Mouse (Mus musculus) thymus, adult 2 months (tissue): ENCODE results near the gene Tap1. TPM values are rescaled to one million over a fixed set of nuclear protein-coding genes. Genes with fewer than 3 reads are reported as not detected.
A peak's percentile ranks its signal among the peaks of the same experiment; 100 is the strongest.

Experiments used
- DNase-seq: peaks from one replicate; pipeline ENCODE4 v3.0.0; 2021
- H3K27ac ChIP-seq: fragments of 200-500 bp; 2 replicates; pipeline ENCODE4 v1.5.1; 2012; ENCODE audit warnings: low read length, control low read depth; ENCODE audit not compliant: control insufficient read depth, insufficient read depth
- H3K27me3 ChIP-seq: fragments of 200-500 bp; 2 replicates; pipeline ENCODE4 v1.6.1; 2012; ENCODE audit warnings: mild to moderate bottlenecking, low read length, moderate library complexity, mixed read lengths; ENCODE audit not compliant: control insufficient read depth, insufficient read depth
- H3K36me3 ChIP-seq: fragments of 200-500 bp; 2 replicates; pipeline ENCODE4 v1.6.1; 2012; ENCODE audit warnings: mild to moderate bottlenecking, low read length, moderate library complexity; ENCODE audit not compliant: control insufficient read depth, insufficient read depth
- H3K4me1 ChIP-seq: fragments of 200-500 bp; replicated peaks from 2 replicates; pipeline ENCODE4 v1.6.1; 2012; ENCODE audit warnings: low read length; ENCODE audit not compliant: control insufficient read depth, insufficient read depth
- H3K4me3 ChIP-seq: fragments of 200-500 bp; 2 replicates; pipeline ENCODE4 v1.5.1; 2012; ENCODE audit warnings: mild to moderate bottlenecking, low read length, control low read depth, moderate library complexity; ENCODE audit not compliant: control insufficient read depth, insufficient read depth
- CTCF ChIP-seq: fragments of 200-500 bp; IDR thresholded peaks from 2 replicates; pipeline ENCODE4 v1.5.1; 2012; ENCODE audit warnings: mild to moderate bottlenecking, control low read depth, low read length, moderate library complexity, borderline replicate concordance; ENCODE audit not compliant: control insufficient read depth, poor library complexity, insufficient read depth; ENCODE audit errors: extremely low read depth
- POLR2A ChIP-seq: fragments of 200-500 bp; IDR thresholded peaks from 2 replicates; pipeline ENCODE4 v1.6.1; 2012; ENCODE audit warnings: mild to moderate bottlenecking, low read length, control low read depth, moderate library complexity; ENCODE audit not compliant: control insufficient read depth, poor library complexity, insufficient read depth; ENCODE audit errors: extremely low read depth
- WGBS: fragments of 180-500 bp; shearing (Covaris S2); methylation state at CpG from one replicate; pipeline ENCODE4 v1.1.7; 2018; 5-methylcytosine and 5-hydroxymethylcytosine counted together
- polyA plus RNA-seq: library from polyadenylated mRNA; depleted of rRNA; stranded (reverse); fragments of >200 nt; gene quantifications from 2 replicates; pipeline ENCODE4 v1.2.3, GENCODE M21; 2012

The Tap1 gene
- polyA plus RNA-seq, 1 experiment, result 197 TPM

- under 1% methylated on average over 14 of the region's 14 CpGs for WGBS
- peaks cover 13% of the 10 kb centered on the region for H3K36me3 ChIP-seq
- peaks cover 35% of the 10 kb centered on the region for H3K4me1 ChIP-seq
- peak overlapping the region; percentile 86 for H3K27ac ChIP-seq
- H3K4me3 ChIP-seq, result peak overlapping the region; percentile 62
- no peak for DNase-seq
- H3K27me3 ChIP-seq, result no peaks in the 10 kb centered on the region
- no peak for TF ChIP-seq CTCF
- no peak for TF ChIP-seq POLR2A
Observed at GRCm38 (mm10) chr17:34186885-34187260, 480 bp upstream of the Tap1 start.

GRCm38 (mm10) chr17:34188010-34188409 lies 657 bp downstream of the Tap1 start:
- TF ChIP-seq POLR2A (no peak), CTCF (no peak; the same call in 1 of the 2 replicates)
- under 1% methylated on average over 20 of the region's 20 CpGs for WGBS
- DNase-seq, result no peak

GRCm38 (mm10) chr17:34188986-34189385 lies 1.6 kb downstream of the Tap1 start:
- 40% methylated on average over 6 of the region's 6 CpGs for WGBS
- Histone ChIP-seq H3K27me3 (no peaks in the 10 kb centered on the region), H3K36me3 (peaks cover 14% of the 10 kb centered on the region; the same call in 1 of the 2 replicates), H3K27ac (peak overlapping the region; percentile 17; the same call in 1 of the 2 replicates), H3K4me3 (peak overlapping the region; percentile 32), H3K4me1 (peaks cover 37% of the 10 kb centered on the region)
- no peak for TF ChIP-seq CTCF
- no peak for TF ChIP-seq POLR2A
- DNase-seq, result no peak

More at GRCm38 (mm10) chr17:34188010-34188409, 657 bp downstream of the Tap1 start:
- Histone ChIP-seq H3K4me1 (peaks cover 35% of the 10 kb centered on the region), H3K27ac (peak overlapping the region; percentile 81), H3K27me3 (no peaks in the 10 kb centered on the region), H3K4me3 (peak overlapping the region; percentile 62), H3K36me3 (peaks cover 15% of the 10 kb centered on the region)

- Histone ChIP-seq H3K4me1 (peaks cover 33% of the 10 kb centered on the region), H3K36me3 (peaks cover 18% of the 10 kb centered on the region), H3K27me3 (no peaks in the 10 kb centered on the region), H3K4me3 (no peak overlapping the region), H3K27ac (no peak overlapping the region)
- no peak for DNase-seq
- no peak for TF ChIP-seq CTCF
- TF ChIP-seq POLR2A, result no peak
- 95% methylated on average over 16 of the region's 16 CpGs for WGBS
Observed at GRCm38 (mm10) chr17:34192852-34193251, 5.5 kb downstream of the Tap1 start.

- no peaks in the 10 kb centered on the region for H3K27me3 ChIP-seq
- 89% methylated on average over 8 of the region's 8 CpGs for WGBS
- TF ChIP-seq POLR2A, result no peak
- TF ChIP-seq CTCF, result no peak
- no peak for DNase-seq
- H3K27ac ChIP-seq, result no peak overlapping the region
- no peak overlapping the region for H3K4me3 ChIP-seq
- peaks cover 30% of the 10 kb centered on the region for H3K4me1 ChIP-seq
- peaks cover 18% of the 10 kb centered on the region for H3K36me3 ChIP-seq
Observed at GRCm38 (mm10) chr17:34193468-34193867, 6.1 kb downstream of the Tap1 start.

- H3K27me3 ChIP-seq, result no peaks in the 10 kb centered on the region
- TF ChIP-seq CTCF (no peak), POLR2A (no peak)
- H3K36me3 ChIP-seq, result peaks cover 16% of the 10 kb centered on the region
- WGBS, result 94% methylated on average over 4 of the region's 4 CpGs
- peaks cover 21% of the 10 kb centered on the region for H3K4me1 ChIP-seq
- DNase-seq, result no peak
- no peak overlapping the region for H3K27ac ChIP-seq
- no peak overlapping the region for H3K4me3 ChIP-seq
Observed at GRCm38 (mm10) chr17:34194723-34195122, 7.4 kb downstream of the Tap1 start.

- H3K4me1 ChIP-seq, result peaks cover 26% of the 10 kb centered on the region
- H3K27ac ChIP-seq, result peak overlapping the region; percentile 99
- peak overlapping the region; percentile 44 for H3K4me3 ChIP-seq
- H3K36me3 ChIP-seq, result peaks cover 19% of the 10 kb centered on the region
- DNase-seq, result peak; percentile 84
- 9% methylated on average over 12 of the region's 12 CpGs for WGBS
- TF ChIP-seq CTCF (peak; percentile 44; the same call in 1 of the 2 replicates), POLR2A (peak; percentile 81)
- H3K27me3 ChIP-seq, result no peaks in the 10 kb centered on the region
Observed at GRCm38 (mm10) chr17:34196491-34196890, 9.1 kb downstream of the Tap1 start.
